Mouse (Mus musculus): ENCODE data around the gene Nr1d2.
A peak's percentile ranks its signal among the peaks of the same experiment; 100 is the strongest.
"Not testable (repeated sequence)": the region's sequence is repeated elsewhere in the genome, so short reads cannot be mapped to it uniquely, and the experiment has no call there.

The Nr1d2 gene

GRCm38 (mm10) chr14:18238750-18239731 lies at the start of gene Nr1d2:
Gene Nr1d2 (minus strand): TSS chr14:18239127.
- DNase-seq (ENCODE audit: low spot score): peak; percentile 100

GRCm38 (mm10) chr14:18287391-18287790 lies 48.5 kb upstream of the Nr1d2 start:
- peak; percentile 36 for DNase-seq (ENCODE audit: low spot score)

GRCm38 (mm10) chr14:18286441-18286840 lies 47.5 kb upstream of the Nr1d2 start:
- DNase-seq (ENCODE audit: low spot score): no peak

DNA sequence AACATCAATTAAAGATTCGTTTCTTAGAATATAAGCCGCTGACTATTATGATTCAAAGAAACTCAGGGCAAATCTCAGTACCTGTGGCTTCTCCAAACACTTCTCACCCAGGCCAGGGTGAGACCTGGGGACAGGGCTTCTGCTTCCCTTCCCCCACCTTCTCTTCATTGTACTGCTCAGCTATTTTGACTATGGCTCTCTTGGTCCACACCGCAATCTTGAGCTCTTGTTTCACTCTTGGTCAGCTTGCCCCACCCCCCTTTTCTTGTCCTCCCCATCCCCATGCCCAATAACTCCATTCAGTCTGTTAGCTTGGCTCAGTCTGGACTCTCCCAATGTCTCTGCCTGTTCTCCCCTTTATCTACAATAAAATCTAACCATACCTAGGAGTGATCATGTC lies 46.5 kb upstream of the Nr1d2 start:
- no peak for DNase-seq (ENCODE audit: low spot score)

GRCm38 (mm10) chr14:18284581-18284980 lies 45.7 kb upstream of the Nr1d2 start:
- DNase-seq (ENCODE audit: low spot score): no peak

GRCm38 (mm10) chr14:18280375-18280774 lies 41.4 kb upstream of the Nr1d2 start:
- no peak for DNase-seq (ENCODE audit: low spot score)

DNA sequence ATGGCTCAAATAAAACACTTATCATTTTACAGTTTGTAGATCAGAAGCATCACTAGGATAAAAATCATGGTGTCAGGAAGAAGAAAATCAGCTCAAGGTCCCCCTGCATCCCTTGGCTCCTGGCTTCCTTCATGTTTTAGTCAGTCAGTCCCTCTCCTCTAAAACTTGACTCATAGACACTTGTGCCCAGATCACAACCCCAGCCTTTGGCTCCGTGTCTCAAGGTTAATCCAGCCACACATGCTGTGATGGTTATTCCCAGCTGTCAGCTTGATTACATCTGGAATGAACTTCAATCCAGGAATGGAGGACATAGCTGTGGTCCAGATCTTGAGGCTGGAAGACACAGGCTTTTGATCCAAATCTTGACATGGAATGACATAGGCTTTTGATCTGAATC lies 35.6 kb upstream of the Nr1d2 start:
- DNase-seq (ENCODE audit: low spot score): no peak

- no peak for DNase-seq (ENCODE audit: low spot score)
Observed at GRCm38 (mm10) chr14:18271666-18272065, 32.7 kb upstream of the Nr1d2 start.

DNA sequence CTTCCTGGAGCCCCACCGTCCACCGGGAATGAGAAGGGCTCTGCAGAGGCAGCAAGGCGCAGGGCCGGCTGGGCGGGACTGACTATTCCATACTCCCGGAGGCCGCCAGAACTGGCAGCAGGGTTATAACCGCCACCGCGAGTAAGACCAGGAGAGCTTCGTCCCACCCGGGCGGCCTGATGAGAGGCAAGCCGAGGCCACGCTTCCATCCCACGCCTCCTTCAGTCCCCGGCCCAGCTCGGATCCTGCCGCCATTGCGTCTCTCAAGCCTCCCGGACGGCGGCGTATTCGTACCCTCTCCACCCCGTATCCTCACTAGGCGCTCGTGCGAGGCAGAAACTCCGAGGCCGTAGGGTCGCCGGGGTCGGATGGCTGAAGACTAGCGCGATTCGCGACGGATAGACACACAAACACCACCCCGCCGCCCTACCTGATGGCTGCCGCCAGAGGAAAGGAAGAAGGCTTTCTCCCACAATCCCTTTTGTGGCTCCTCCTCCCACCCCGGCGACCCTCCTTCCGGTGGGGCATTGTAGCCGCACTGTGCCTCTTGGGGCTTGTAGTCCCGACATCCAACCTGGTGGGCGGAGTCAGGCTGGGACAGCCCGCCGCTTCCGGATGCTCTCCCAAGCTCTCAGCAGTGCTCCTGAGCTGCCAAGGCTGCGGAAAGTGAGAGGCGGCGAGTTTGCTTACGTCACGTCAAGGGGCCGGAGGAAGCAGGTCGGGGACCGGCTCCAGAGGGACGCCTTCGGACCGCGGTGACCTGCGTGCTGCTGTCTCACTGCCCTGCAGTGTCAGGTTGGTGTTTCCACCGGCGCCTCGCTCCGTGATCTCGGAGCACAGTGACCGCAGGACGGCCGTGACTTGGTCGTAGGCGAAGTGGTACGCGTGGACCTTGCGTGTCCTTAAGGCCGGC lies 31.9 kb upstream of the Nr1d2 start, which contains the start of the genes Nkiras1 and Rpl15:
TSS of gene Nkiras1 (plus strand) at position 608 of the 913 bp plus-strand sequence.
TSS of gene Rpl15 (minus strand) at position 863 of the 913 bp plus-strand sequence.
- peak; percentile 100 for DNase-seq (ENCODE audit: low spot score)

- DNase-seq (ENCODE audit: low spot score): not testable (repeated sequence)
Observed at GRCm38 (mm10) chr14:18269947-18270528, 31.1 kb upstream of the Nr1d2 start.

DNA sequence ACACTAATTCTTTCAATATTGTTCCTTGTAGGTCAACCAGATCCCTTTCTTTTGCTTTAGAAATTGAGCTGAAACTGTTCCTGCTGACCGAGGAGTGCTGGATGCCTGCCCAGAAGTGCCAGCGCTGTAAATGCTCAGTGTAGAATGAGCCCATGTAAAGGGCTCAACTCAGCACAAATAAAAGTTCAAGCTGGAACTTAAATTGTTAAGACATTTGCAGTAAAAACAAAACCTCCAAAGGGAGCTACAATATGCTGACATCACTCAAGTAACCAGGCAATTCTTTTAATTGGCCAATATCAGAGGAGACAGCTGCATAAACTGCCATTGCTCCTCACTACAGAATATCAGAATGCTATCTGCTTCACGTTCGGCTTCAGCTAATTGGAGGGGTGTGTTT lies 24.5 kb upstream of the Nr1d2 start:
- DNase-seq (ENCODE audit: low spot score): no peak

GRCm38 (mm10) chr14:18261203-18261602 lies 22.3 kb upstream of the Nr1d2 start:
- no peak for DNase-seq (ENCODE audit: low spot score)

DNA sequence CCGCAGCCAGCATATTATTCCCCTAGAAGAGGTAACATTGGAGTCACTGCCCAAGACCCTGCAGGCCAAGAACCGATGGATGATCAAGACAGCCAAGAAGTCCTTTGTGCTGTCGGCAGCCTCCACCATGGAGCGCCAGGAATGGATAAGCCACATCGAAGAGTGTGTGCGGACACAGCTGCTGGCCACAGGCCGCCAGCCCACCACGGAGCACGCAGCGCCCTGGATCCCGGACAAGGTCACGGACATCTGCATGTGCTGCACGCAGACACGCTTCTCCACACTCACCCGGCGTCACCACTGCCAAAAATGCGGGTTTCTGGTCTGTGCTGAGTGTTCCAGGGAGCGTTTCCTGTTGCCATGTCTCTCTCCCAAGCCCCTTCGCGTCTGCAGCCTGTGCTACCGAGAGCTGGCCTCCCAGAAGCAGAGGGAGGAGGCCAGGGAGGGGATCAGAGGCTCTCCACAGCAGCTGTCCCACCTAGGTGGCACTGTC lies 3.8 kb upstream of the Nr1d2 start:
- no peak for DNase-seq (ENCODE audit: low spot score)

GRCm38 (mm10) chr14:18241786-18242185 lies 2.9 kb upstream of the Nr1d2 start:
- no peak for DNase-seq (ENCODE audit: low spot score)

DNA sequence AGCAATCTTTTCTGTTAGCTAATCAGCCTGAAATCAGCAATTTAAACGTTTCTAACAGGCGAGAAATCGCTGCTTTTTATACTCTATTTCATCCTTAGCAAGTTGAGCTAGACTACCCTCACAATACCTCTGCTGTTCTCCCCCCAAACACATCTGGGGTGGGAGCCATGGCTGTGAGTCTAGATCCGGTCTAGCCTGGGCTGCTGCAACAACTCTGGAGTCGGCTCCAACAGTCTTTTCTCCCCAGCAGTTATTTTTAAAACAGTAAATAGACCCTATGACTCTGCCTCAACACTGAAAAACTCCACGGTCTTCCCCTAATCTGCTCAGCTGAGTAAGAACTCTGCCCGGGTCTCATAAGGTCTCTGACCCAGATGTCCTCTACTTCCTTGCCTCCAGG lies 1.2 kb upstream of the Nr1d2 start:
- DNase-seq (ENCODE audit: low spot score): no peak

- peak; percentile 97 for DNase-seq (ENCODE audit: low spot score)
Observed at GRCm38 (mm10) chr14:18238131-18238749, 687 bp downstream of the Nr1d2 start.

DNA sequence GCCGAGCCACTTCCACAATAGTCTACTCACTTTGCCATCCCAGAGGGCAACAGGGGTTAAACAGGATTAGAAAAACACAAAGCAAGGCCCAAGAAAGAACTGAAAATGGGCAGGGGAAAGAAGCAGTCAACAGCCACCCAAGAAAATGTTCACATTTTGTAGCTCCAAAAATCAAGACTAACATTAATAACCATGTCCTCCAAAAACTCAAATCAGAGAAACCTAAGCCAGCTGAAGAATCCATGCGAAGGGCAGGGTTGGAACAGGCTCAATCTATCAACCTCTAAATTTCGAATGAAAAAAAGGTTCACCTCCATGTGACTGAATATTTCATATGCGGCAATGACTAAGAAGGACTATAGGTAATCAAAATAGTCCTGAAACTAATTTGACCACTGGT lies 1.5 kb downstream of the Nr1d2 start:
- no peak for DNase-seq (ENCODE audit: low spot score)

DNA sequence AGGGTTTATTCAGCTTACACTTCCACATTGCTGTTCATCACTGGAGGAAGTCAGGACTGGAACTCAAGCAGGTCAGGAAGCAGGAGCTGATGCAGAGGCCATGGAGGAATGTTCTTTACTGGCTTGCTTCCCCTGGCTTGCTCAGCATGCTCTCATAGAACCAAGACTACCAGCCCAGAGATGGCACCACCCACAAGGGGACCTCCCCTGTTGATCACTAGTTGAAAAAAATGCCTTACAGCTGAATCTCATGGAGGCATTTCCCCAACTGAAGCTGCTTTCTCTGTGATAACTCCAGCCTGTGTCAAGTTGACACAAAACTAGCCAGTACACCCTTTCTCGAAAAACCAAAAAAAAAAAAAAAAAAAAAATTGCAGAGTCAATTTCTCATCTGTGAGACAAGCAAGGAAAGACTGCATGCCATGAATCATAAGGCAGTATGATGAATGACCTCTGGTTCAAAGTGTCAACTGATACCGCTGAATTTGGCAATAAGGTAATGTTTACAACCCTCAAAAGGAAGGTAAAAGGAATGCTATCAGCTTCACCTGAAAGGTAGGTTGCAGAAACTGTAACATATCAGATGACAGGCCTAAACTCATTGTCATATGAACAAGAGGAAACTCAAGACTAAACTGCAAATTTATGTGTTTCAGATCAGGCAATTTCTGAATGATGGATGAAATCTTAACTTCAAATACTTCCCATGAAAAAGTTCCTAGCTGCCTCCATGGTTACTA lies 2.3 kb downstream of the Nr1d2 start:
- not testable (repeated sequence) for DNase-seq (ENCODE audit: low spot score)

GRCm38 (mm10) chr14:18233981-18234960 lies 4.7 kb downstream of the Nr1d2 start:
- no peak for DNase-seq (ENCODE audit: low spot score)

All from lung, postnatal 25 days (tissue).